Mouse (Mus musculus): Measurements from ENCODE around the gene Tpx2. TPM values are rescaled to one million over a fixed set of nuclear protein-coding genes. Genes with fewer than 3 reads are reported as not detected.

Tpx2 gene
- polyA plus RNA-seq, 1 experiment from 2014 or later = 17.7 TPM

DNA sequence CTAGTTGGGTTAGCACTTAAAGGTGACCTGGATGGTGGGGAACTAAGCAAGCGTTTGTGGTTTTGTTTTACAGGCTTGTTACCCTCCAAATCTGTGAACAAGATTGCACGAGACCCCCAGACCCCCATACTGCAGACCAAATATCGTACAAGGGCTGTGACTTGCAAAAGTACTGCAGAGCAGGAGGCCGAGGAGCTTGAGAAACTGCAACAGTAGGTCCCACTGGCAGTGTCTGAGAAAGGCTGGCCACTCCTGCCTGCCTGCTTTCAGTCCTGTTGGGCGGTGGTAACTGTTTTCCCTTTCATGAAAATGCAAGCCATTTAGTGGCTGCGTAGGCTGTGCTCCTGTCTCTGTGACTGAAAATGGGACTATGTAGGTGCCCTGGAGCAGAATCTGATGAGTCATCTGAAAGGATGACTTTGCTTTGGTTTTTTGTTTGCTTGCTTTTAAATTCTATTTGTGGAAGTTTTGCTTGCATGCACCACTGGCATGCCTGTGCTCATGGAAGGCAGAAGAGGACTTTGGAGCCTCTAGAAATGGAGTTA lies 36.4 kb downstream of the Tpx2 start:
- H3K9ac ChIP-seq (ENCODE audit: low read length) = no peak overlapping the region
- no peaks in the 10 kb centered on the region for H3K27me3 ChIP-seq (ENCODE audit: control insufficient read depth, insufficient read depth, low read length)
- no peaks in the 10 kb centered on the region for H3K4me1 ChIP-seq (replicated peaks; ENCODE audit: control insufficient read depth, insufficient read depth)
- TF ChIP-seq EP300 (optimal IDR thresholded peaks at IDR 0.05) = no peak
- TF ChIP-seq CTCF (IDR thresholded peaks at IDR 0.05; ENCODE audit: low read depth) = no peak
- DNase-seq (ENCODE audit: low spot score) (no peak), ATAC-seq (ENCODE audit: low FRiP score, low TSS enrichment) (no peak)
- H3K4me3 ChIP-seq (ENCODE audit: low read depth, low read length) = no peak overlapping the region
- peaks cover 15% of the 10 kb centered on the region; the same call in 1 of the 2 replicates for H3K36me3 ChIP-seq (ENCODE audit: control insufficient read depth, insufficient read depth, low read length)
- H3K4me2 ChIP-seq (replicated peaks; ENCODE audit: low read depth) = no peak overlapping the region
- no peak overlapping the region for H3K27ac ChIP-seq (replicated peaks)
- WGBS = 88% methylated on average over 6 of the region's 6 CpGs
- H3K9me3 ChIP-seq (ENCODE audit: control insufficient read depth, low read length) = no peaks in the 10 kb centered on the region

DNA sequence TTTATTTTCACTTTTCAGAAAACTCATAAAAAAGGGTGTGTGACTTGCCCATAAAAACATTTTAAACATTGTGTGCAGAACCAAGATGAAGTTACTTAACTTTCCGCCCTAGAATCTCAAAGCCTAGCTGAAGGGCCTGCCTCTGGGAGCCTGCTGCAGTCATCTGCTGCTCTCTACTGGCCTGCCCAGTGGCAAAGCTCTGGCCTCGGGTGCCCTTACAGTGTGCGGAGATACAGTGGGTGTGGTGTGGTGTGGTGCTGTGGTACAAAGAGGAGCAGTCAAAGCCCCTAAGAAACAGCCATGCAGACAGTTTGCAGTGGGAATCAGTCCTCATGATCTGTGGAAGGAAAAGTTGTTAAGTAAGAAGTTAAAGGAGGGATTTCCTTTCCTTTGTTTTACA lies 39.5 kb downstream of the Tpx2 start:
- H3K4me1 ChIP-seq (replicated peaks; ENCODE audit: control insufficient read depth, insufficient read depth) = no peaks in the 10 kb centered on the region
- WGBS = 88% methylated on average over 3 of the region's 3 CpGs
- no peak overlapping the region for H3K9ac ChIP-seq (ENCODE audit: low read length)
- H3K9me3 ChIP-seq (ENCODE audit: control insufficient read depth, low read length) = no peaks in the 10 kb centered on the region
- H3K4me2 ChIP-seq (replicated peaks; ENCODE audit: low read depth) = no peak overlapping the region
- H3K4me3 ChIP-seq (ENCODE audit: low read depth, low read length) = no peak overlapping the region
- 0 out of 2 replicates have a peak, but pooled peaks have one; percentile 17 for TF ChIP-seq CTCF (IDR thresholded peaks at IDR 0.05; ENCODE audit: low read depth)
- TF ChIP-seq EP300 (optimal IDR thresholded peaks at IDR 0.05) = no peak
- peaks cover 21% of the 10 kb centered on the region for H3K36me3 ChIP-seq (ENCODE audit: control insufficient read depth, insufficient read depth, low read length)
- DNase-seq (ENCODE audit: low spot score) (no peak), ATAC-seq (ENCODE audit: low FRiP score, low TSS enrichment) (no peak)
- no peak overlapping the region for H3K27ac ChIP-seq (replicated peaks)
- no peaks in the 10 kb centered on the region for H3K27me3 ChIP-seq (ENCODE audit: control insufficient read depth, insufficient read depth, low read length)

DNA sequence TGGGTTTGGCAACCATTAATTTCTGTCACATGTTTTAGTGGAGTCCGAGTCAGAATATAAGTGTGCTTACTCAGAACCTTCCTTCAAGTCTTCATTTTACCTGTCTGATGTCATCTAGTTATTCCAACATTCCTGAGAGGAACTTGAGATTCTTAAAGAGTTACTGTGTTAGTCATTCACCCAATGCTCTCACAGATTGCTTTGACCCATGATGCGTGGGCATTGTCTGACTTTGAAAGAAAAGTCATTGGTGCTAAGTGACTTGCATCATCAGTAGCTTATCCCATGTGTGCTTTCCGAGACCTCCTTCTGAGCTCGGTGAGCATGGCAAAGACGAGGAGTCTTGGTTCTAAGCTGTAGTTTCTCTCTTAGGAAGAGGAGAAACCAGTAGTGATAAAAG lies 41.0 kb downstream of the Tpx2 start:
- Histone ChIP-seq H3K9ac (ENCODE audit: low read length) (no peak overlapping the region), H3K27ac (replicated peaks) (no peak overlapping the region), H3K36me3 (ENCODE audit: control insufficient read depth, insufficient read depth, low read length) (peaks cover 20% of the 10 kb centered on the region), H3K4me2 (replicated peaks; ENCODE audit: low read depth) (no peak overlapping the region), H3K9me3 (ENCODE audit: control insufficient read depth, low read length) (no peaks in the 10 kb centered on the region), H3K27me3 (ENCODE audit: control insufficient read depth, insufficient read depth, low read length) (no peaks in the 10 kb centered on the region), H3K4me1 (replicated peaks; ENCODE audit: control insufficient read depth, insufficient read depth) (no peaks in the 10 kb centered on the region), H3K4me3 (ENCODE audit: low read depth, low read length) (no peak overlapping the region)
- 93% methylated on average over 5 of the region's 5 CpGs for WGBS
- TF ChIP-seq EP300 (optimal IDR thresholded peaks at IDR 0.05) (no peak), CTCF (IDR thresholded peaks at IDR 0.05; ENCODE audit: low read depth) (no peak)
- no peak for DNase-seq (ENCODE audit: low spot score)
- no peak for ATAC-seq (ENCODE audit: low FRiP score, low TSS enrichment)

DNA sequence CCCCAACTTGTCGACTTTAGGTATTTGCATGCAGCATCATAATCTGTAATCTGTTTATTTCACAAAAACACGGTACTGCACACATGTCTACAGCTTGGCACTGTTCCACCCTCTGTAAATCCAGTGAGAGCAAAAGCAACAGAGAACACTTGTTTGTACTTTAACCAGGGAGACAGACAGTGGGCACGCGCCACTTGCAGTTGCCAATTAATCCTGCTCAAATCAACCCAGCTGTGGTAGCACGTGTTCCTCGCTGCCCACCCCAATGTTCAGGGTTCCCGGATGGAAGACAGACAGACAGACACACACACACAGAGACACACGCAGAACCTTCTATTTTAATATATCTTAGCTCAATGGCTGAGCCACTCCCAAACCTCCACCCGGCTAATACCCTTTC lies 48.1 kb downstream of the Tpx2 start:
- Histone ChIP-seq H3K27ac (replicated peaks) (no peak overlapping the region), H3K4me3 (ENCODE audit: low read depth, low read length) (no peak overlapping the region), H3K4me2 (replicated peaks; ENCODE audit: low read depth) (no peak overlapping the region), H3K27me3 (ENCODE audit: control insufficient read depth, insufficient read depth, low read length) (no peaks in the 10 kb centered on the region), H3K9me3 (ENCODE audit: control insufficient read depth, low read length) (no peaks in the 10 kb centered on the region), H3K36me3 (ENCODE audit: control insufficient read depth, insufficient read depth, low read length) (peaks cover 16% of the 10 kb centered on the region), H3K9ac (ENCODE audit: low read length) (no peak overlapping the region), H3K4me1 (replicated peaks; ENCODE audit: control insufficient read depth, insufficient read depth) (no peaks in the 10 kb centered on the region)
- ATAC-seq (ENCODE audit: low FRiP score, low TSS enrichment) = no peak
- DNase-seq (ENCODE audit: low spot score) = no peak
- TF ChIP-seq CTCF (IDR thresholded peaks at IDR 0.05; ENCODE audit: low read depth) (no peak), EP300 (optimal IDR thresholded peaks at IDR 0.05) (no peak)
- 85% methylated on average over 9 of the region's 9 CpGs for WGBS

DNA sequence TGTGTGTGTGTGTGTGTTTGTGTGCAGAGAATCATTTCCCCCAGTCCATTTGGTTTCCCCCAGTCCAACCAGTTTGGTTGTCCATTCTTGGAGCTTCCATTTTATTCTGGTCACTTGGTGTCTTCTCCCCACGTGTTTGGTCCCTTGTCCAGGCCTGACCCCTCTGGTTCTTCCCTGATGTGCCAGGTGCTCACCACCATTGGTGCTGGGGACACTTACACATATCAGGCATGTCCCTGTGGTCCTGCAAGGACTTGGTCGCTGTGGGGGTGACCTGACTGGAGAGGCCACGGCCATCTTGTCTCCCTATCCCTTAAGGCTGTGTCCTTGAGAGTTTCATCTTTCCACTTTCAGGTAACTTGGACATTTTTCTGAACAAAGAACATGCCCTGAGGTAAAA lies 49.2 kb downstream of the Tpx2 start:
- H3K4me1 ChIP-seq (replicated peaks; ENCODE audit: control insufficient read depth, insufficient read depth) = no peaks in the 10 kb centered on the region
- no peak overlapping the region for H3K4me2 ChIP-seq (replicated peaks; ENCODE audit: low read depth)
- no peak overlapping the region for H3K9ac ChIP-seq (ENCODE audit: low read length)
- H3K27ac ChIP-seq (replicated peaks) = no peak overlapping the region
- DNase-seq (ENCODE audit: low spot score) = no peak
- H3K27me3 ChIP-seq (ENCODE audit: control insufficient read depth, insufficient read depth, low read length) = no peaks in the 10 kb centered on the region
- no peaks in the 10 kb centered on the region for H3K9me3 ChIP-seq (ENCODE audit: control insufficient read depth, low read length)
- no peak overlapping the region for H3K4me3 ChIP-seq (ENCODE audit: low read depth, low read length)
- H3K36me3 ChIP-seq (ENCODE audit: control insufficient read depth, insufficient read depth, low read length) = peaks cover 7% of the 10 kb centered on the region
- TF ChIP-seq CTCF (IDR thresholded peaks at IDR 0.05; ENCODE audit: low read depth) = no peak
- TF ChIP-seq EP300 (optimal IDR thresholded peaks at IDR 0.05) = no peak
- 86% methylated on average over 3 of the region's 3 CpGs for WGBS
- ATAC-seq (ENCODE audit: low FRiP score, low TSS enrichment) = no peak

DNA sequence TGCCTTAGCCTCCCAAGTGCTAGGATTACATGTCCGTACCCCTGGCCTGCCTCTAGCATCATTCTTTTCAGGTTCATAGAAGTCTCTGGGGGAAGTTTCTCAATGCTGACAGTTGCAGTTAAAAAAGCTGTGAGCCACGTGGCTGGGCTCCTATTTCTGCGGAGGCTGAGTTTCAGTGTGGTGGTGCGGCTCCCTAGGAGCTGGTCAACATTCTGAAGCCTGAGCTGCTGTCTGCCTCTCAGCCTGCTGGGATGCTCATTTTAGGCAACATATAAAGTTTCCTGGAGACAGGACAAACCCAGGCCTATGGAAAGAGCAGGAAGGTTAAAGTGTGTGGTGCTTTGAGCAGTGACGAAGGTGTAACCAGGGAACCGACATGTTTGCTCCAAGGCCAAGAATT lies 51.2 kb downstream of the Tpx2 start:
- DNase-seq (ENCODE audit: low spot score) = no peak
- TF ChIP-seq EP300 (optimal IDR thresholded peaks at IDR 0.05) (no peak), CTCF (IDR thresholded peaks at IDR 0.05; ENCODE audit: low read depth) (no peak)
- no peaks in the 10 kb centered on the region for H3K4me1 ChIP-seq (replicated peaks; ENCODE audit: control insufficient read depth, insufficient read depth)
- H3K4me2 ChIP-seq (replicated peaks; ENCODE audit: low read depth) = no peak overlapping the region
- WGBS = 56% methylated on average over 6 of the region's 6 CpGs
- no peak overlapping the region for H3K4me3 ChIP-seq (ENCODE audit: low read depth, low read length)
- H3K9ac ChIP-seq (ENCODE audit: low read length) = no peak overlapping the region
- no peaks in the 10 kb centered on the region for H3K27me3 ChIP-seq (ENCODE audit: control insufficient read depth, insufficient read depth, low read length)
- peaks cover 6% of the 10 kb centered on the region; the same call in 1 of the 2 replicates for H3K36me3 ChIP-seq (ENCODE audit: control insufficient read depth, insufficient read depth, low read length)
- no peak overlapping the region for H3K27ac ChIP-seq (replicated peaks)
- H3K9me3 ChIP-seq (ENCODE audit: control insufficient read depth, low read length) = no peaks in the 10 kb centered on the region
- no peak for ATAC-seq (ENCODE audit: low FRiP score, low TSS enrichment)
